Mouse (Mus musculus) urinary bladder, postnatal 0 days (tissue): ENCODE results near the gene Entpd1. TPM values are rescaled to one million over a fixed set of nuclear protein-coding genes. Genes with fewer than 3 reads are reported as not detected.

Source experiments
- polyA plus RNA-seq: library from polyadenylated mRNA; unstranded; fragments of >200 nt; fragmentation: Nextera tagmentation; extraction: Ambion mirVana; gene quantifications from 2 replicates; pipeline ENCODE4 v1.2.1, GENCODE M21; 2015

Gene Entpd1
- 43.5 and 47.6 TPM in 2 replicates for polyA plus RNA-seq

DNA sequence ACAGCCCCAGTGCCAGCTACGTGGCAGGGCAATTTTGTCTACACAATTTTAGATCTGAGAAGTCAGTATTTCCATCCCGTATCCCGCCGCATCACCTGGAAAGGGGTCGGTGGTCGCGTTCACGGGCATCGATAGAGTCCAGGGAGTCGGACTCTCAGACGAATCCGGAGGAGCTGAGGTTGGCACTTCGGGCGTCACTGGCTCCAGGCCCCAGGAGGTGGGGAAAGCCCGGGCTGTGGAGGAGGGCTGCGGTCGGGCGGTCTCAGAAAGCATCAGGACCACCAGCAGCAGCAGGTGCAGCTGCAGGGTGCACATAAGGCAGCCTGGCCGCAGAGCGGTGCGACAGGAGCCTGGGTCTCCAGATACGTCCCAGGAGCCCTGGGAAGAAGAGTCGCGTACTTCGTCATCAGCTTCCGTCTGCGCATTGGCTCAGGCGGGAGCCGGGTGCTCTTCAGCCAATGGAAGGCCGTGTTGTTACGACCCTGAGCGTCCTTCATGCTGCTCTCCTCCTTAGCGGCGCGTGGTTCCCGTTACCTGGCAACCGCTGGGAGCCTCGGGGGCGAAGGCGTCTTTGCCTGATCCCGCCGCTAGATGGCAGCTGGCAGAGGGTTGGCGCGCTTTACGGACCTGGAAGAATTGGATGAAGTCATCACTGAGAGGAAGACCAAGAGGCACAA is at the start of gene Entpd1, which contains the start of gene Tctn3:
TSS of gene Entpd1 (plus strand) at position 537 of the 677 bp plus-strand sequence.
TSS of gene Tctn3 (minus strand) at position 404 of the 677 bp plus-strand sequence.

DNA sequence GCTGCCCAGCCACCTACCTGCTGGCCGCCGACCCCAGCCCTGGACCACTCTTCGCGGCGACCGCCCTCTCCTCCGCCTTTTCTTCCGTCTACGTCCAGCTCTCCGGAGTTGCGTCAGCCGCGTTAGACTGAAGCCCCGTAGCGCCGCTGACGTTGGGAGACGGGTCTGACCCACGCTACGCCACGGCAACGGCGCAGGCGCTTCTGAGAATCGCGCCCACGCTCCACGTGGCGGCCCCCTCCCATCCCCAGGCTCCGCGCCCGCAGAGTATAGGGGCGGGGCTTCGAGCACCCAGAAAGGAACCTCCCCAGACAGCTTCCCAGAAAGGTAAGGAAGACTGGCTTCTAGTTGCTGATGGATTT is 23.9 kb upstream of the Entpd1 start, which contains the start of gene Aldh18a1:
TSS of gene Aldh18a1 (minus strand) at position 171 of the 362 bp plus-strand sequence.

DNA sequence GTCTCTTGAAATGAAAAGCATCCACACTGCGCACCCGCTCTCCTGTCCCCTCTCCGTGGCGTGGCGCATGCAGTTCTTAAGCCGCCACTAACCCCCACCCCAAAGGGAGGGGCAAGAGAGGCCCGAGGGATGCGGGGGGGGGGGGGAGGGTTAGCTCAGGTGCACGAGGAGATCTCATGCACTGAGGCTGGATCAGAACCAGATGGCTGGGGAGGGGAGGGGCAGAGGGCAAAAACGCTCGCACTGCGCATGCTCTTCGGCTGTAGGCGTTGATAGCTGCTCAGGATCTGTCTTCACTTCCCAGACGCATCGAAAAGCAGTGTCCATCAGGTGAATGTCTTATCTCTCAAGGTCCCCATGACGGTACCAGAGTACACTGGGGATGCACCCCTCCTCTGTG is 136.4 kb downstream of the Entpd1 start, which contains the start of gene Cc2d2b:
TSS of gene Cc2d2b (plus strand) at position 195 of the 400 bp plus-strand sequence.

Other genes starting within 250 kb of the Entpd1 start
- 720 and 898 TPM in 2 replicates for gene Sorbs1, start 98.6 kb upstream of the Entpd1 start, polyA plus RNA-seq
- gene Aldh18a1, start 23.9 kb upstream of the Entpd1 start, polyA plus RNA-seq = 126 and 141 TPM in 2 replicates
- 6.1 and 6.9 TPM in 2 replicates for gene Tctn3, start 133 bp upstream of the Entpd1 start, polyA plus RNA-seq
- 0.13 and 0.26 TPM in 2 replicates for gene Cc2d2b, start 136.4 kb downstream of the Entpd1 start, polyA plus RNA-seq
- gene Ccnj, start 218.9 kb downstream of the Entpd1 start, polyA plus RNA-seq = 2.9 and 3.2 TPM in 2 replicates